ENCODE assay signal across 8 mouse cellular contexts in the genomic region with DNA sequence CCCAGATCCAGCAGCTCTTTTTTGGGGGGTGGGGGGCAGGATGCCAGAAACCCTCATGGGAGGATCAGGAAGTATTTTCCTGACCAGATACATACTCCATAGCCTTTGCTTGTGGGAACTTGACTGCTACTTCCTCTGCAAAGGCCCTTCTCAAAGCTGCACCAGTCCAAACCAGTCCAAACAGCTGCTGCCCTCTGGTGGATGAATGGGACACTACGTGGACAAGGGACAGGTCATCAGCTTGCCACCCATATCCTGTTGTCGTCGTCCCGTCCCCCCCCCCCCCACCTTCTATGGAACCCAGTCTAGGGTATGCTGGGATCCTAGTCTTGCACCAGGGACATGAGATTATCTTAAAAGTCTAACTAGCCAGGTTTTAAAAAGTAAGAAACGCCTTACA. TPM values are rescaled to one million over a fixed set of nuclear protein-coding genes. Genes with fewer than 3 reads are reported as not detected.
DNase-seq lines count a peak whose midpoint lies in the region; ATAC-seq lines count a peak whose summit lies in the region.

No protein-coding gene starts in this region.

- no peak overlapping the region for H3K4me2 ChIP-seq in intestine, embryonic 14.5 days (ENCODE audit: low read length)
- no peak overlapping the region for H3K4me2 ChIP-seq in midbrain, embryonic 14.5 days (ENCODE audit: low read length)

- DNase-seq in left cerebral cortex, adult 18-20 months (ENCODE audit: low spot score in 2 of 2): peak; percentile 67 to 74
- no peak for DNase-seq in left cerebral cortex, adult 11 months (ENCODE audit: low spot score)
- peak; percentile 60 for DNase-seq in cerebellum, adult 9-11 months
- DNase-seq in frontal cortex, postnatal 25 days (ENCODE audit: low spot score in 2 of 2): peak; percentile 54 to 59
- peak; percentile 88 for DNase-seq in intestine, embryonic 14.5 days (ENCODE audit: low spot score)
- peak; percentile 45 to 53 for DNase-seq in left cerebral cortex, postnatal 36 days (ENCODE audit: low spot score in 2 of 2)
- DNase-seq in midbrain, embryonic 14.5 days: peak; percentile 85
- DNase-seq in splenic B cell, adult 2 months (ENCODE audit: low read depth, low spot score): peak; percentile 55

- H3K9ac ChIP-seq in intestine, embryonic 14.5 days (ENCODE audit: low read length): no peak overlapping the region
- H3K9ac ChIP-seq in midbrain, embryonic 14.5 days (replicated peaks; ENCODE audit: low read length): no peak overlapping the region

- intact Hi-C loops in left cerebral cortex, postnatal 36 days (cut with DNase I): loop anchor here (5.0 kb wide), 1 partner anchor 270 kb away; no protein-coding TSS in a partner anchor

- peak; percentile 58; the same call in 1 of the 2 replicates for ATAC-seq in intestine, embryonic 14.5 days (replicated peaks; ENCODE audit: low FRiP score, low TSS enrichment, low read depth)
- ATAC-seq in midbrain, embryonic 14.5 days (ENCODE audit: low FRiP score, low TSS enrichment): no peak

- no peaks in the 10 kb centered on the region for H3K4me1 ChIP-seq in intestine, embryonic 14.5 days (replicated peaks; ENCODE audit: control insufficient read depth, insufficient read depth, low read length)
- no peaks in the 10 kb centered on the region for H3K4me1 ChIP-seq in midbrain, embryonic 14.5 days (ENCODE audit: control insufficient read depth, insufficient read depth, low read length)

- H3K36me3 ChIP-seq in intestine, embryonic 14.5 days (ENCODE audit: control insufficient read depth, insufficient read depth, low read length): no peaks in the 10 kb centered on the region
- no peaks in the 10 kb centered on the region for H3K36me3 ChIP-seq in midbrain, embryonic 14.5 days (ENCODE audit: control insufficient read depth, insufficient read depth, low read length)
- H3K36me3 ChIP-seq in splenic B cell, adult 2 months (ENCODE audit: control insufficient read depth, insufficient read depth, low read length, poor library complexity, severe bottlenecking): no peaks in the 10 kb centered on the region

- H3K9me3 ChIP-seq in intestine, embryonic 14.5 days (ENCODE audit: control insufficient read depth, low read length): 0 out of 2 replicates have a peak, but pooled peaks cover 3% of the 10 kb centered on the region
- H3K9me3 ChIP-seq in midbrain, embryonic 14.5 days (ENCODE audit: control insufficient read depth, low read length): no peaks in the 10 kb centered on the region

- 28% methylated on average over 3 of the region's 5 CpGs for whole genome bisulfite sequencing in intestine, embryonic 14.5 days
- 13% methylated on average over 5 of the region's 5 CpGs for WGBS in midbrain, embryonic 14.5 days

- no peak overlapping the region for H3K27ac ChIP-seq in intestine, embryonic 14.5 days (ENCODE audit: low read depth)
- H3K27ac ChIP-seq in midbrain, embryonic 14.5 days (replicated peaks; ENCODE audit: low read depth, low read length): no peak overlapping the region

- no peak overlapping the region for H3K4me3 ChIP-seq in intestine, embryonic 14.5 days (ENCODE audit: low read depth, low read length)
- no peak overlapping the region for H3K4me3 ChIP-seq in midbrain, embryonic 14.5 days (replicated peaks; ENCODE audit: low read depth, low read length)

- no peaks in the 10 kb centered on the region for H3K27me3 ChIP-seq in intestine, embryonic 14.5 days (replicated peaks; ENCODE audit: control insufficient read depth, insufficient read depth, low read length)
- H3K27me3 ChIP-seq in midbrain, embryonic 14.5 days (ENCODE audit: control insufficient read depth, insufficient read depth, low read length): no peaks in the 10 kb centered on the region
- H3K27me3 ChIP-seq in splenic B cell, adult 2 months (ENCODE audit: control insufficient read depth, insufficient read depth, low read length, poor library complexity, severe bottlenecking): no peaks in the 10 kb centered on the region

RNA-seq across cellular contexts. Expression of a gene that starts 16.5 kb away (rescaled TPM):
- not detected for total RNA-seq in left cerebral cortex, adult 18-20 months (2021)
- not detected in 2 replicates for polyA plus RNA-seq in intestine, embryonic 14.5 days (2014; fragmentation: Nextera tagmentation; extraction: Ambion mirVana)
- not detected for total RNA-seq in left cerebral cortex, postnatal 36 days (2021)
- polyA plus RNA-seq in midbrain, embryonic 14.5 days (2014; fragmentation: Nextera tagmentation; extraction: Ambion mirVana): 0.41 and 1.2 TPM in 2 replicates

RNA-seq across cellular contexts. Expression of a gene that starts 20.6 kb away (rescaled TPM):
- 10 to 100 TPM; 19.7 to 19.8 TPM for total RNA-seq in left cerebral cortex, adult 18-20 months (2021)
- 1.2 and 1.3 TPM in 2 replicates for polyA plus RNA-seq in intestine, embryonic 14.5 days (2014; fragmentation: Nextera tagmentation; extraction: Ambion mirVana)
- total RNA-seq in left cerebral cortex, postnatal 36 days (2021): 10 to 100 TPM; 14.2 to 29.6 TPM
- 2.7 and 3.3 TPM in 2 replicates for polyA plus RNA-seq in midbrain, embryonic 14.5 days (2014; fragmentation: Nextera tagmentation; extraction: Ambion mirVana)
